Mouse (Mus musculus): ENCODE results near the gene Slc39a2.
"Not testable (repeated sequence)": the region's sequence is repeated elsewhere in the genome, so short reads cannot be mapped to it uniquely, and the experiment has no call there.

DNA sequence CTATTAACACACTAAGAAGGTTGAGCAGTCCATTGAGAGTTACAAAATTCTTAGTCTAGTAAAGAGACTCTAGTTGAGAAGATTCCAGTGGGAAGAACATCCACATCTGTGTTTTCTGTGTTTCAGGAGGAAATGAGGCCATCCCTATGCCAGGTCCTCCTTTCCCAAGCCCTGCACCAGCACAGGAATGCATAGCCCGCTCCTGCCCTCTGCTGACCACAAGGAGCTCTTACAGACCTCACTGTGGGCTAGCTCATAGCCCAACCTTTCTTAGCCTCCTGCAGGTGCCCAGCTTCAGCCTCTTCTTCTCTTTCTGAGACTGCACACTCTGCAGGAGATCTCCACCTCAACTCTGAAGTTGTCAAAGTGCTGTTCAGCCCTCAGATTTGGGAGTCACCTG, 29.1 kb upstream of the Slc39a2 start:
- not testable (repeated sequence) for TF ChIP-seq ZNF384 (IDR thresholded peaks at IDR 0.05; ENCODE audit: low read depth, low read length); CHD2 (IDR thresholded peaks at IDR 0.05; ENCODE audit: low read depth, low read length); ZC3H11A (IDR thresholded peaks at IDR 0.05; ENCODE audit: borderline replicate concordance, low read depth, low read length); HCFC1 (IDR thresholded peaks at IDR 0.05; ENCODE audit: borderline replicate concordance, insufficient read depth, low read length)

Measured in ES-E14 (cell line).